Mouse (Mus musculus) megakaryocyte, embryonic 14.5 days (primary cell): ENCODE results near the gene Ube4b.

Source experiments
- FLI1 ChIP-seq: IDR thresholded peaks from 2 replicates; pipeline ENCODE4 v1.6.1; 2012; ENCODE audit warnings: low read length, inconsistent platforms, mixed read lengths
- GATA1 ChIP-seq: IDR thresholded peaks from 3 replicates; pipeline ENCODE4 v1.6.1; 2012; ENCODE audit warnings: mixed read lengths, low read length, inconsistent platforms, borderline replicate concordance

DNA sequence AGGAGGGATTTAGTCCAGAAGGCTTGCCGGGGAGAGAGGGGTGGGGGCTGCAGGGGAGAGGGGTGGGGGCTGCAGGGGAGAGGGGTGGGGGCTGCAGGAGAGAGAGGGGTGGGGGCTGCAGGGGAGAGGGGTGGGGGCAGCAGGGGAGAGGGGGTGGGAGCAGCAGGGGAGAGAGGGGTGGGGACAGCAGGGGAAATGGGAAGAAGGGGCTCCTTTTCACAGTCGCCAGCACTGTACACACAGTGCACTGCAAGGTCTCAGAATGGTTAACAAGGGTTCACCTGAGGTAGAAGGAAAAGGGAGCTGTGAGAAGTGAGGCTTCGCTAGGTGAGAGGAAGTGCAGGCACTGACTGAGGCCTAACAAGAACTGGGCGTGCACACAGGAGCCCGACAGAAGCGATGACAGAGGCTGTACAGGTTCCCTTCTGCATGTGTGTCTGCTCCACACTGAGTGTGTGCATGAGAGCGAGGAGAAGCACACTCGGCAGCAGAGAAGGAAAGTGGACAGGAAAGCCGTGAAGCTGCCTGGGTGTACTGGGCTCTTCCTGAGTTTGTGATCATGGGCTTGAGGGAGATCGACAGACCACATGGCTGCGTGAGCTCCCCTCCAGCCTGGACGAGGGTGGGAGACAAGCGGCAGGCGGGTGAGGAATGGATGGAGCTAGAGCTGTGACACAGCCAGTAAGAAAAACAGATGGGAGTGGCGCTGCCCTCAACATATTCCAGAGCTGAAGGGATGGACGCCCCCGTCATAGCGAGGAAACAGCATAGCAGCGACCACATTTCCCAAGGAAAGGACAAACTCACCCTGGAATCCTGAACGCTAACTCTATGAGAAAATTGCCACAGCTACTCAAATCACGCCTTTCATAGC, 29.9 kb downstream of the Ube4b start:
- TF ChIP-seq GATA1: no peak
- TF ChIP-seq FLI1: no peak
